Mouse (Mus musculus): Measurements from ENCODE around the gene 2310007B03Rik. TPM values are rescaled to one million over a fixed set of nuclear protein-coding genes. Genes with fewer than 3 reads are reported as not detected.

The 2310007B03Rik gene
- polyA plus RNA-seq, 1 experiment, result not detected

DNA sequence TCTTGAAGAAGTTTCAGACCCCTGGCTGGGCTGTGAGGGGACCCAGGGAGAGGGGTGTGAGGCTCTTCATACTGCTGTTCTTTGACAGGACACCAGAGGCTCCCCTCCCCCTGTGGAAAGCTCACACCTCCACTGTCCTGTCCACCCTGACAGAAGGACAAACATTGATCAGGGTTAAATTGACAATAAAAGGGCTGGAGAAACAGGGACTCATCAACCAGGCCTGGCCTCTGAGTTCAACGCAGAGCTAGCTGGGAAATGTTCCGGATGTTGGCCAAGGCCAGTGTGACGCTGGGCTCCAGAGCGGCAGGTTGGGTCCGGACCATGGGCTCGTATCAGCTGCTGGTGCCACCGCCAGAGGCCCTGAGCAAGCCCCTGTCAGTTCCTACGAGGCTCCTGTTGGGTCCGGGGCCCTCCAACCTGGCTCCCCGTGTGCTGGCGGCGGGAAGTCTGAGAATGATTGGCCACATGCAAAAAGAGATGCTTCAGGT is 25.7 kb downstream of the 2310007B03Rik start, which contains the start of gene Agxt:
TSS of gene Agxt (plus strand) at position 205 of the 491 bp plus-strand sequence.
- H3K36me3 ChIP-seq (ENCODE audit: control insufficient read depth, insufficient read depth, low read length), result no peaks in the 10 kb centered on the region
- H3K27ac ChIP-seq (ENCODE audit: control insufficient read depth, insufficient read depth, low read depth, low read length), result no peak within 1 kb of the TSS
- no peak within 1 kb of the TSS for H3K4me3 ChIP-seq (ENCODE audit: control insufficient read depth, low read depth, low read length)
- TF ChIP-seq POLR2A (IDR thresholded peaks at IDR 0.05; ENCODE audit: control insufficient read depth, low read depth, low read length) (no peak), CTCF (IDR thresholded peaks at IDR 0.05; ENCODE audit: control insufficient read depth, insufficient read depth, insufficient replicate concordance, low read depth, low read length) (no peak)
- H3K27me3 ChIP-seq (ENCODE audit: control insufficient read depth, insufficient read depth, low read length), result no peaks in the 10 kb centered on the region
- no peaks in the 10 kb centered on the region for H3K4me1 ChIP-seq (ENCODE audit: control insufficient read depth, insufficient read depth, low read length)

GRCm38 (mm10) chr1:93132676-93133075 is 28.1 kb downstream of the 2310007B03Rik start:
- H3K4me3 ChIP-seq (ENCODE audit: control insufficient read depth, low read depth, low read length), result no peak overlapping the region
- H3K27me3 ChIP-seq (ENCODE audit: control insufficient read depth, insufficient read depth, low read length), result no peaks in the 10 kb centered on the region
- H3K4me1 ChIP-seq (ENCODE audit: control insufficient read depth, insufficient read depth, low read length), result no peaks in the 10 kb centered on the region
- H3K36me3 ChIP-seq (ENCODE audit: control insufficient read depth, insufficient read depth, low read length), result no peaks in the 10 kb centered on the region
- TF ChIP-seq POLR2A (IDR thresholded peaks at IDR 0.05; ENCODE audit: control insufficient read depth, low read depth, low read length) (no peak), CTCF (IDR thresholded peaks at IDR 0.05; ENCODE audit: control insufficient read depth, insufficient read depth, insufficient replicate concordance, low read depth, low read length) (no peak)
- H3K27ac ChIP-seq (ENCODE audit: control insufficient read depth, insufficient read depth, low read depth, low read length), result no peak overlapping the region

- no peaks in the 10 kb centered on the region for H3K36me3 ChIP-seq (ENCODE audit: control insufficient read depth, insufficient read depth, low read length)
- H3K27me3 ChIP-seq (ENCODE audit: control insufficient read depth, insufficient read depth, low read length), result no peaks in the 10 kb centered on the region
- H3K27ac ChIP-seq (ENCODE audit: control insufficient read depth, insufficient read depth, low read depth, low read length), result no peak overlapping the region
- TF ChIP-seq CTCF (IDR thresholded peaks at IDR 0.05; ENCODE audit: control insufficient read depth, insufficient read depth, insufficient replicate concordance, low read depth, low read length) (no peak), POLR2A (IDR thresholded peaks at IDR 0.05; ENCODE audit: control insufficient read depth, low read depth, low read length) (no peak)
- H3K4me3 ChIP-seq (ENCODE audit: control insufficient read depth, low read depth, low read length), result no peak overlapping the region
- H3K4me1 ChIP-seq (ENCODE audit: control insufficient read depth, insufficient read depth, low read length), result no peaks in the 10 kb centered on the region
Measured at GRCm38 (mm10) chr1:93130242-93130983, 30.3 kb downstream of the 2310007B03Rik start.

DNA sequence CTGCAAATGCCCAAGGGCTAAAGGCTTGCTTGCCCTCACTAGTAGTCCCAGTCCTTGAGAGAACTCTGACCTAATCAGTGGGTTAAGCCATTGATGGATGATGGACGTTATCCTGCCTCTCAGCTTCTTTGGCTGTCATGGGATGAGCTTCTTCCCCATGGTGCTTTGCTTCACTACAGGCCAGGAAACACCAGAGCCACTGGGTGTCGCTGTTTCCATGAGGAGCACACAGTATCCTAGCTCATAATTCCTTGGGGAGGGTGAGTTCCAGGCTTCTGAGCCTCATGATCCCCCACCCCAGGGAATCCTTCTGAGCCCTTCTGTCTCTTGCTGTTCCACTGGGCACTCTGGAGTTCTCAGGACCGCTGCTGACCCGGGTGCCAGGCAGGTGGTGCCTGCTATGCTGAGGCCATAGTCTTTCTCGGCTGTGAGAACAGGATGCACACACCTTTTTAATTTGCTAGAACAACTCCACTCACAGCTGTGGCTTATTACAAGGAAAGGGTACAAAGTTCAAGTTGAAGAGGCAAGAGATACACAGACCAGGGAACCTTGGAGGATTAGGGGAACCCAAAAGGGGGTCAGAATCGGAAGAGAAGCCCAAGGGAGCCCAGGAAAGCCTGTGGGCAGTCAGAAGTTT is 31.9 kb downstream of the 2310007B03Rik start:
- Histone ChIP-seq H3K27me3 (ENCODE audit: control insufficient read depth, insufficient read depth, low read length) (no peaks in the 10 kb centered on the region), H3K4me1 (ENCODE audit: control insufficient read depth, insufficient read depth, low read length) (0 out of 2 replicates have a peak, but pooled peaks cover 2% of the 10 kb centered on the region), H3K36me3 (ENCODE audit: control insufficient read depth, insufficient read depth, low read length) (no peaks in the 10 kb centered on the region), H3K27ac (ENCODE audit: control insufficient read depth, insufficient read depth, low read depth, low read length) (no peak overlapping the region), H3K4me3 (ENCODE audit: control insufficient read depth, low read depth, low read length) (no peak overlapping the region)
- TF ChIP-seq CTCF (IDR thresholded peaks at IDR 0.05; ENCODE audit: control insufficient read depth, insufficient read depth, insufficient replicate concordance, low read depth, low read length) (peak; percentile 31; the same call in 1 of the 2 replicates), POLR2A (IDR thresholded peaks at IDR 0.05; ENCODE audit: control insufficient read depth, low read depth, low read length) (no peak)

DNA sequence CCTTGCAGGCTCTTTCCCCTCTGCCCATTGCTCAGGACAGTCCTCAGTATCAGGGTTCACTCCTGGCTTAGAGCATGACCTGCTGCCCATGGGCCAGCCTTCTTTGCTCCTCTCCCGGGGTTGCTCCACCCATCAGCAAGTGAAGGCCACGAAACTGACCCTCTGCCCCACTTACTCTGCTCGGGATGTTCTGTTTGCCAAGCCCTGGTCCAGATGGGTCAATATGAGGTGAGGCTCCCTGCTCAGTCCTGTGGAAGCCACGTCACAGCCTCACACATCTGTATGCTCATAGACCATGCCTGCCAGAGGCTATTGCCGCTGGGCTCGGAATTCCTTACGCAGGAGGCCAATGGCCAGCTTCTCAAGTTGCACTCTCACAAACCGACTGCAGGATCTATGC is 32.5 kb downstream of the 2310007B03Rik start:
- Histone ChIP-seq H3K4me1 (ENCODE audit: control insufficient read depth, insufficient read depth, low read length) (0 out of 2 replicates have a peak, but pooled peaks cover 2% of the 10 kb centered on the region), H3K36me3 (ENCODE audit: control insufficient read depth, insufficient read depth, low read length) (no peaks in the 10 kb centered on the region), H3K27me3 (ENCODE audit: control insufficient read depth, insufficient read depth, low read length) (no peaks in the 10 kb centered on the region), H3K4me3 (ENCODE audit: control insufficient read depth, low read depth, low read length) (no peak overlapping the region), H3K27ac (ENCODE audit: control insufficient read depth, insufficient read depth, low read depth, low read length) (no peak overlapping the region)
- TF ChIP-seq POLR2A (IDR thresholded peaks at IDR 0.05; ENCODE audit: control insufficient read depth, low read depth, low read length) (no peak), CTCF (IDR thresholded peaks at IDR 0.05; ENCODE audit: control insufficient read depth, insufficient read depth, insufficient replicate concordance, low read depth, low read length) (no peak)

DNA sequence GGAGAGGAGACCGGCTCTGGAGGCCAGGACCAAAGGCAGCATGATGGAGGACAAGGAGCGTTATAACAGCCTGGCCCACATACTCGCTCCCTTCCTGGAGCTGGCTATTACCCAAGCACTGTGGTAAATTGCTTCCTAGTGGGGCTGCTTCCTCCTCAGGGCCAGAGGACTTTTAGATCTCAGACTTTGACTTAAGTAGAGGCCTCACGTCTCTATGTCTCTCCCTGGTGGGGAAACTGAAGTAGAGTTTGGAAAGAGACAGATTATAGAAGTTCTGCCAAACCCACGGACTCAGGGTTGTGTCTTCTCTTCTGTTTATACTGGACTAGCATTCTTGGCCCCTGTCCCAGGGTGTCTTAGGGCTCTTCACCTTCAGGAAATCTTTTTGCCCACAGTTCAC is 35.5 kb downstream of the 2310007B03Rik start:
- TF ChIP-seq POLR2A (IDR thresholded peaks at IDR 0.05; ENCODE audit: control insufficient read depth, low read depth, low read length), result no peak
- TF ChIP-seq CTCF (IDR thresholded peaks at IDR 0.05; ENCODE audit: control insufficient read depth, insufficient read depth, insufficient replicate concordance, low read depth, low read length), result no peak

DNA sequence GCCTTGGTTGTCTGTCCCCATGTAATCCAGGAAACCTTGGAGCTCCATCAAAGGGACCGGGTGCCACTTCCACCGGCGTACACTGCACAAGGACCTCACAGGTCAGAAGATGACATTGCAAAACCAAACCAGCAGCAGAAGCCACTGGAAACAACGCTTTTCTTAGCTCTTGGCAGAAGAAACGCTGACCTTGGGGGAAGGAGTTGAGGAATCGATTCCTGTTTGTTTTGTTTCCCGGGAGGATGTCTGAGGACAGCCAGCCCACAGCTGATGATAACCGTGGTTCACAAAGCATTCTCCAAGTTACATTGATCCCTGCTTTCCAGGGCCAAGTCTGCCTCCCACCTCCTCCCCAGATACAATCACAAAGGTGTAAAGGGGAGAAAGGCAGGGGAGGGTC is 36.7 kb downstream of the 2310007B03Rik start:
- Histone ChIP-seq H3K4me3 (ENCODE audit: control insufficient read depth, low read depth, low read length) (no peak overlapping the region), H3K4me1 (ENCODE audit: control insufficient read depth, insufficient read depth, low read length) (0 out of 2 replicates have a peak, but pooled peaks cover 2% of the 10 kb centered on the region), H3K36me3 (ENCODE audit: control insufficient read depth, insufficient read depth, low read length) (no peaks in the 10 kb centered on the region), H3K27me3 (ENCODE audit: control insufficient read depth, insufficient read depth, low read length) (no peaks in the 10 kb centered on the region), H3K27ac (ENCODE audit: control insufficient read depth, insufficient read depth, low read depth, low read length) (no peak overlapping the region)
- no peak for TF ChIP-seq POLR2A (IDR thresholded peaks at IDR 0.05; ENCODE audit: control insufficient read depth, low read depth, low read length)
- no peak for TF ChIP-seq CTCF (IDR thresholded peaks at IDR 0.05; ENCODE audit: control insufficient read depth, insufficient read depth, insufficient replicate concordance, low read depth, low read length)

More for the DNA sequence above, 35.5 kb downstream of the 2310007B03Rik start:
- Histone ChIP-seq H3K4me3 (ENCODE audit: control insufficient read depth, low read depth, low read length) (no peak overlapping the region), H3K27ac (ENCODE audit: control insufficient read depth, insufficient read depth, low read depth, low read length) (no peak overlapping the region), H3K36me3 (ENCODE audit: control insufficient read depth, insufficient read depth, low read length) (no peaks in the 10 kb centered on the region), H3K27me3 (ENCODE audit: control insufficient read depth, insufficient read depth, low read length) (no peaks in the 10 kb centered on the region), H3K4me1 (ENCODE audit: control insufficient read depth, insufficient read depth, low read length) (0 out of 2 replicates have a peak, but pooled peaks cover 2% of the 10 kb centered on the region)

Measured in testis, adult 2 months (tissue).